Mouse (Mus musculus): ENCODE results near the gene Cpne5. TPM values are rescaled to one million over a fixed set of nuclear protein-coding genes. Genes with fewer than 3 reads are reported as not detected.

The Cpne5 gene
- polyA plus RNA-seq, 1 experiment from 2014 or later = 38.1 TPM

GRCm38 (mm10) chr17:29170431-29171000, 67.5 kb downstream of the Cpne5 start:
- Histone ChIP-seq H3K4me1 (replicated peaks; ENCODE audit: control insufficient read depth, insufficient read depth, low read length) (0 out of 2 replicates have a peak, but pooled peaks cover 5% of the 10 kb centered on the region), H3K27me3 (ENCODE audit: control insufficient read depth, insufficient read depth, low read length) (no peaks in the 10 kb centered on the region)
- 78% methylated on average over 14 of the region's 14 CpGs for WGBS

GRCm38 (mm10) chr17:29168996-29169601, 68.9 kb downstream of the Cpne5 start:
- WGBS = 74% methylated on average over 12 of the region's 12 CpGs

More at GRCm38 (mm10) chr17:29170431-29171000, 67.5 kb downstream of the Cpne5 start:
- Histone ChIP-seq H3K9me3 (ENCODE audit: control insufficient read depth, low read length) (no peaks in the 10 kb centered on the region), H3K4me3 (replicated peaks; ENCODE audit: low read length) (no peak overlapping the region), H3K27ac (no peak overlapping the region), H3K9ac (no peak overlapping the region), H3K36me3 (replicated peaks; ENCODE audit: control insufficient read depth, insufficient read depth) (no peaks in the 10 kb centered on the region), H3K4me2 (replicated peaks) (no peak overlapping the region)
- DNase-seq (ENCODE audit: low spot score) (no peak), ATAC-seq (ENCODE audit: low FRiP score) (no peak)

GRCm38 (mm10) chr17:29168438-29168837, 69.5 kb downstream of the Cpne5 start:
- WGBS = 83% methylated on average over 4 of the region's 4 CpGs
- H3K36me3 ChIP-seq (replicated peaks; ENCODE audit: control insufficient read depth, insufficient read depth) = no peaks in the 10 kb centered on the region
- H3K4me3 ChIP-seq (replicated peaks; ENCODE audit: low read length) = no peak overlapping the region
- H3K4me1 ChIP-seq (replicated peaks; ENCODE audit: control insufficient read depth, insufficient read depth, low read length) = peaks cover 16% of the 10 kb centered on the region; the same call in 1 of the 2 replicates
- H3K27me3 ChIP-seq (ENCODE audit: control insufficient read depth, insufficient read depth, low read length) = no peaks in the 10 kb centered on the region
- no peak overlapping the region for H3K4me2 ChIP-seq (replicated peaks)
- ATAC-seq (ENCODE audit: low FRiP score) (no peak), DNase-seq (ENCODE audit: low spot score) (no peak)
- H3K27ac ChIP-seq = no peak overlapping the region
- no peak overlapping the region for H3K9ac ChIP-seq
- no peaks in the 10 kb centered on the region for H3K9me3 ChIP-seq (ENCODE audit: control insufficient read depth, low read length)

More at GRCm38 (mm10) chr17:29168996-29169601, 68.9 kb downstream of the Cpne5 start:
- Histone ChIP-seq H3K9ac (no peak overlapping the region), H3K27me3 (ENCODE audit: control insufficient read depth, insufficient read depth, low read length) (no peaks in the 10 kb centered on the region), H3K27ac (no peak overlapping the region), H3K4me1 (replicated peaks; ENCODE audit: control insufficient read depth, insufficient read depth, low read length) (peaks cover 16% of the 10 kb centered on the region; the same call in 1 of the 2 replicates), H3K4me2 (replicated peaks) (no peak overlapping the region), H3K36me3 (replicated peaks; ENCODE audit: control insufficient read depth, insufficient read depth) (no peaks in the 10 kb centered on the region), H3K9me3 (ENCODE audit: control insufficient read depth, low read length) (no peaks in the 10 kb centered on the region), H3K4me3 (replicated peaks; ENCODE audit: low read length) (no peak overlapping the region)
- DNase-seq (ENCODE audit: low spot score) (no peak), ATAC-seq (ENCODE audit: low FRiP score) (no peak)

GRCm38 (mm10) chr17:29167371-29167770, 70.6 kb downstream of the Cpne5 start:
- peaks cover 16% of the 10 kb centered on the region; the same call in 1 of the 2 replicates for H3K4me1 ChIP-seq (replicated peaks; ENCODE audit: control insufficient read depth, insufficient read depth, low read length)
- no peak overlapping the region for H3K9ac ChIP-seq
- no peak overlapping the region for H3K4me2 ChIP-seq (replicated peaks)
- 71% methylated on average over 6 of the region's 6 CpGs for WGBS
- H3K9me3 ChIP-seq (ENCODE audit: control insufficient read depth, low read length) = no peaks in the 10 kb centered on the region
- H3K36me3 ChIP-seq (replicated peaks; ENCODE audit: control insufficient read depth, insufficient read depth) = no peaks in the 10 kb centered on the region
- no peak overlapping the region for H3K27ac ChIP-seq
- no peaks in the 10 kb centered on the region for H3K27me3 ChIP-seq (ENCODE audit: control insufficient read depth, insufficient read depth, low read length)
- DNase-seq (ENCODE audit: low spot score) = no peak
- no peak for ATAC-seq (ENCODE audit: low FRiP score)
- no peak overlapping the region for H3K4me3 ChIP-seq (replicated peaks; ENCODE audit: low read length)

GRCm38 (mm10) chr17:29165967-29166578, 71.9 kb downstream of the Cpne5 start:
- no peaks in the 10 kb centered on the region for H3K27me3 ChIP-seq (ENCODE audit: control insufficient read depth, insufficient read depth, low read length)
- WGBS = 36% methylated on average over 8 of the region's 8 CpGs
- no peak overlapping the region for H3K4me3 ChIP-seq (replicated peaks; ENCODE audit: low read length)
- no peaks in the 10 kb centered on the region for H3K9me3 ChIP-seq (ENCODE audit: control insufficient read depth, low read length)
- ATAC-seq (ENCODE audit: low FRiP score) (no peak), DNase-seq (ENCODE audit: low spot score) (no peak)
- H3K27ac ChIP-seq = peak overlapping the region; percentile 76
- H3K4me2 ChIP-seq (replicated peaks) = no peak overlapping the region
- H3K36me3 ChIP-seq (replicated peaks; ENCODE audit: control insufficient read depth, insufficient read depth) = no peaks in the 10 kb centered on the region
- peaks cover 16% of the 10 kb centered on the region; the same call in 1 of the 2 replicates for H3K4me1 ChIP-seq (replicated peaks; ENCODE audit: control insufficient read depth, insufficient read depth, low read length)
- no peak overlapping the region for H3K9ac ChIP-seq

GRCm38 (mm10) chr17:29165452-29165851, 72.5 kb downstream of the Cpne5 start:
- WGBS = 8% methylated on average over 6 of the region's 6 CpGs
- H3K9ac ChIP-seq = no peak overlapping the region
- H3K4me1 ChIP-seq (replicated peaks; ENCODE audit: control insufficient read depth, insufficient read depth, low read length) = peaks cover 16% of the 10 kb centered on the region; the same call in 1 of the 2 replicates
- no peaks in the 10 kb centered on the region for H3K36me3 ChIP-seq (replicated peaks; ENCODE audit: control insufficient read depth, insufficient read depth)
- no peaks in the 10 kb centered on the region for H3K9me3 ChIP-seq (ENCODE audit: control insufficient read depth, low read length)
- DNase-seq (ENCODE audit: low spot score) = no peak
- no peak overlapping the region for H3K4me3 ChIP-seq (replicated peaks; ENCODE audit: low read length)
- 0 out of 2 replicates have a peak, but pooled peaks have one; percentile 38 for ATAC-seq (ENCODE audit: low FRiP score)
- peak overlapping the region; percentile 76 for H3K27ac ChIP-seq
- H3K4me2 ChIP-seq (replicated peaks) = no peak overlapping the region
- no peaks in the 10 kb centered on the region for H3K27me3 ChIP-seq (ENCODE audit: control insufficient read depth, insufficient read depth, low read length)

- DNase-seq (ENCODE audit: low spot score) = peak; percentile 54
- no peaks in the 10 kb centered on the region for H3K27me3 ChIP-seq (ENCODE audit: control insufficient read depth, insufficient read depth, low read length)
- H3K27ac ChIP-seq = peak overlapping the region; percentile 76
- peaks cover 16% of the 10 kb centered on the region; the same call in 1 of the 2 replicates for H3K4me1 ChIP-seq (replicated peaks; ENCODE audit: control insufficient read depth, insufficient read depth, low read length)
- no peak overlapping the region for H3K9ac ChIP-seq
- no peak for ATAC-seq (ENCODE audit: low FRiP score)
- 7% methylated on average over 17 of the region's 17 CpGs for WGBS
- no peaks in the 10 kb centered on the region for H3K36me3 ChIP-seq (replicated peaks; ENCODE audit: control insufficient read depth, insufficient read depth)
- no peak overlapping the region for H3K4me3 ChIP-seq (replicated peaks; ENCODE audit: low read length)
- H3K4me2 ChIP-seq (replicated peaks) = no peak overlapping the region
- no peaks in the 10 kb centered on the region for H3K9me3 ChIP-seq (ENCODE audit: control insufficient read depth, low read length)
Observed at GRCm38 (mm10) chr17:29164469-29165111, 73.4 kb downstream of the Cpne5 start.

- no peaks in the 10 kb centered on the region for H3K36me3 ChIP-seq (replicated peaks; ENCODE audit: control insufficient read depth, insufficient read depth)
- H3K27ac ChIP-seq = no peak overlapping the region
- H3K4me2 ChIP-seq (replicated peaks) = no peak overlapping the region
- ATAC-seq (ENCODE audit: low FRiP score) = no peak
- 86% methylated on average over 13 of the region's 13 CpGs for WGBS
- no peak overlapping the region for H3K4me3 ChIP-seq (replicated peaks; ENCODE audit: low read length)
- no peak overlapping the region for H3K9ac ChIP-seq
- H3K4me1 ChIP-seq (replicated peaks; ENCODE audit: control insufficient read depth, insufficient read depth, low read length) = peaks cover 16% of the 10 kb centered on the region; the same call in 1 of the 2 replicates
- H3K9me3 ChIP-seq (ENCODE audit: control insufficient read depth, low read length) = no peaks in the 10 kb centered on the region
- H3K27me3 ChIP-seq (ENCODE audit: control insufficient read depth, insufficient read depth, low read length) = no peaks in the 10 kb centered on the region
- no peak for DNase-seq (ENCODE audit: low spot score)
Observed at GRCm38 (mm10) chr17:29162334-29162733, 75.6 kb downstream of the Cpne5 start.

Measured in hindbrain, embryonic 14.5 days (tissue).